Mouse (Mus musculus): Measurements from ENCODE around the gene Dennd1c. TPM values are rescaled to one million over a fixed set of nuclear protein-coding genes. Genes with fewer than 3 reads are reported as not detected.

Gene Dennd1c
- polyA plus RNA-seq, 1 experiment from 2014 or later: 3.6 TPM

Other genes with a start within 250 kb of the Dennd1c start
- 2.2 and 3.2 TPM in 2 replicates for gene Rfx2, start 247.5 kb downstream of the Dennd1c start, polyA plus RNA-seq (2014; fragmentation: Nextera tagmentation; extraction: Ambion mirVana)
- not detected in 2 replicates for gene Acsbg2, start 204.1 kb downstream of the Dennd1c start, polyA plus RNA-seq (2014; fragmentation: Nextera tagmentation; extraction: Ambion mirVana)
- gene 1700061G19Rik, start 203.0 kb downstream of the Dennd1c start, polyA plus RNA-seq (2014; fragmentation: Nextera tagmentation; extraction: Ambion mirVana): 0.08 and 0.19 TPM in 2 replicates
- 45.6 and 52.3 TPM in 2 replicates for gene Mllt1, start 143.1 kb downstream of the Dennd1c start, polyA plus RNA-seq (2014; fragmentation: Nextera tagmentation; extraction: Ambion mirVana)
- not detected in 2 replicates for gene Acer1, start 96.4 kb downstream of the Dennd1c start, polyA plus RNA-seq (2014; fragmentation: Nextera tagmentation; extraction: Ambion mirVana)
- gene Clpp, start 88.2 kb downstream of the Dennd1c start, polyA plus RNA-seq (2014; fragmentation: Nextera tagmentation; extraction: Ambion mirVana): 173 and 209 TPM in 2 replicates
- 41.9 and 44.8 TPM in 2 replicates for gene Alkbh7, start 81.2 kb downstream of the Dennd1c start, polyA plus RNA-seq (2014; fragmentation: Nextera tagmentation; extraction: Ambion mirVana)
- gene Pspn, start 78.5 kb downstream of the Dennd1c start, polyA plus RNA-seq (2014; fragmentation: Nextera tagmentation; extraction: Ambion mirVana): 0.70 TPM in 2 replicates
- gene Gtf2f1, start 67.2 kb downstream of the Dennd1c start, polyA plus RNA-seq (2014; fragmentation: Nextera tagmentation; extraction: Ambion mirVana): 70.7 and 78.9 TPM in 2 replicates
- 0.14 and 0.37 TPM in 2 replicates for gene Gm17949, start 67.0 kb downstream of the Dennd1c start, polyA plus RNA-seq (2014; fragmentation: Nextera tagmentation; extraction: Ambion mirVana)
- gene Khsrp, start 47.0 kb downstream of the Dennd1c start, polyA plus RNA-seq (2014; fragmentation: Nextera tagmentation; extraction: Ambion mirVana): 24.6 and 26.0 TPM in 2 replicates
- gene Slc25a41, start 36.9 kb downstream of the Dennd1c start, polyA plus RNA-seq (2014; fragmentation: Nextera tagmentation; extraction: Ambion mirVana): not detected in 2 replicates
- gene Crb3, start 19.4 kb downstream of the Dennd1c start, polyA plus RNA-seq (2014; fragmentation: Nextera tagmentation; extraction: Ambion mirVana): 1.9 and 2.0 TPM in 2 replicates
- 25.7 and 27.2 TPM in 2 replicates for gene Slc25a23, start 18.7 kb downstream of the Dennd1c start, polyA plus RNA-seq (2014; fragmentation: Nextera tagmentation; extraction: Ambion mirVana)
- 229 and 249 TPM in 2 replicates for gene Tubb4a, start 9.3 kb upstream of the Dennd1c start, polyA plus RNA-seq (2014; fragmentation: Nextera tagmentation; extraction: Ambion mirVana)
- 6.7 and 7.7 TPM in 2 replicates for gene Tnfsf9, start 26.8 kb upstream of the Dennd1c start, polyA plus RNA-seq (2014; fragmentation: Nextera tagmentation; extraction: Ambion mirVana)
- gene Cd70, start 71.3 kb upstream of the Dennd1c start, polyA plus RNA-seq (2014; fragmentation: Nextera tagmentation; extraction: Ambion mirVana): 0.27 and 0.50 TPM in 2 replicates
- not detected in 2 replicates for gene Tnfsf14, start 115.7 kb upstream of the Dennd1c start, polyA plus RNA-seq (2014; fragmentation: Nextera tagmentation; extraction: Ambion mirVana)
- gene C3, start 149.6 kb upstream of the Dennd1c start, polyA plus RNA-seq (2014; fragmentation: Nextera tagmentation; extraction: Ambion mirVana): 0.71 and 0.90 TPM in 2 replicates
- gene Gpr108, start 169.9 kb upstream of the Dennd1c start, polyA plus RNA-seq (2014; fragmentation: Nextera tagmentation; extraction: Ambion mirVana): 19.3 and 19.6 TPM in 2 replicates
- gene Trip10, start 170.9 kb upstream of the Dennd1c start, polyA plus RNA-seq (2014; fragmentation: Nextera tagmentation; extraction: Ambion mirVana): 10.4 and 11.8 TPM in 2 replicates
- 0.95 and 1.2 TPM in 2 replicates for gene Vav1, start 200.6 kb upstream of the Dennd1c start, polyA plus RNA-seq (2014; fragmentation: Nextera tagmentation; extraction: Ambion mirVana)